Mouse (Mus musculus) intestine, postnatal 0 days (tissue): ENCODE results near the gene Zbtb7b. TPM values are rescaled to one million over a fixed set of nuclear protein-coding genes. Genes with fewer than 3 reads are reported as not detected.

Source experiments
- ATAC-seq: fragments of 200-750 bp; cut with Nextera tagmentation; 2 replicates; pipeline ENCODE4 v1.8.0; 2017; ENCODE audit warnings: mild to moderate bottlenecking, moderate TSS enrichment, moderate library complexity
- H3K27ac ChIP-seq: fragments of 300-500 bp; sonication (generic); 2 replicates; pipeline ENCODE4 v1.5.1; 2014; ENCODE audit warnings: mild to moderate bottlenecking, low read depth, low read length, moderate library complexity
- H3K27me3 ChIP-seq: fragments of 300-500 bp; sonication (generic); replicated peaks from 2 replicates; pipeline ENCODE4 v1.6.1; 2014; ENCODE audit warnings: low read length, mixed read lengths; ENCODE audit not compliant: control insufficient read depth, insufficient read depth
- H3K36me3 ChIP-seq: fragments of 300-500 bp; sonication (generic); 2 replicates; pipeline ENCODE4 v1.6.1; 2014; ENCODE audit warnings: mild to moderate bottlenecking, moderate library complexity; ENCODE audit not compliant: control insufficient read depth, insufficient read depth
- H3K4me1 ChIP-seq: fragments of 300-500 bp; sonication (generic); replicated peaks from 2 replicates; pipeline ENCODE4 v1.6.1; 2014; ENCODE audit warnings: antibody characterized with exemption, low read length, mixed read lengths; ENCODE audit not compliant: control insufficient read depth, insufficient read depth
- H3K4me2 ChIP-seq: fragments of 300-500 bp; sonication (generic); replicated peaks from 2 replicates; pipeline ENCODE4 v1.6.1; 2014; ENCODE audit warnings: low read depth, mild to moderate bottlenecking, moderate library complexity
- H3K4me3 ChIP-seq: fragments of 300-500 bp; sonication (generic); 2 replicates; pipeline ENCODE4 v1.5.1; 2014; ENCODE audit warnings: low read depth, low read length
- H3K9ac ChIP-seq: fragments of 300-500 bp; sonication (generic); 2 replicates; pipeline ENCODE4 v1.6.1; 2014; ENCODE audit warnings: mild to moderate bottlenecking, low read depth, low read length
- H3K9me3 ChIP-seq: fragments of 300-500 bp; sonication (generic); 2 replicates; pipeline ENCODE4 v1.6.1; 2016; ENCODE audit warnings: mixed run types; ENCODE audit not compliant: control insufficient read depth
- CTCF ChIP-seq: sonication (generic); IDR thresholded peaks from 2 replicates; pipeline ENCODE4 v1.5.1; 2016; ENCODE audit warnings: low read depth, mild to moderate bottlenecking, control low read depth, antibody characterized with exemption, moderate library complexity
- WGBS: fragments of 180-500 bp; shearing (Covaris S2); extraction: QIAGEN DNeasy Blood & Tissue Kit; methylation state at CpG from one replicate; pipeline ENCODE4 v1.1.7; 2014; 5-methylcytosine and 5-hydroxymethylcytosine counted together
- polyA plus RNA-seq: library from polyadenylated mRNA; unstranded; fragments of >200 nt; fragmentation: Nextera tagmentation; extraction: Ambion mirVana; gene quantifications from 2 replicates; pipeline ENCODE4 v1.2.1, GENCODE M21; 2015

Zbtb7b gene
- polyA plus RNA-seq, 1 experiment from 2014 or later = 14.3 TPM

DNA sequence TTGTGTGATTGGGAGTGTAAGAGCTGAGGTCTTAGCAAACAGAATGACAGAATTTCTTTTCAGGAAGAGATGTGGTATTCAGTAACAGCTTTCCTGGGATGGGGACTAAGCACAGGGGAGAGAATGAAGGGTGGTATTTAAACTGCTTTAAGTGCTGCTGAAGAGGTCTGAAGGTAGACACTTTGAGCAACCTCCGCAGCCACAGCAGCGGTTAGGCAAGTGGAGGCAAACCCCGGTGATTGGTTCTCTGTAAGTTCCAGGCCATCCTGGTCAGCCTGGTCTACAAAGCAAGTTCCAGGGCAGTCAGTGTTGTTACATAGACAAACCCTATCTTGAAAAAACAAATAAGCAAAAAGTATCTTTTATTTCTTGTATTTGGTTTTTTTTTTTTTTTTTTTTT, 25.4 kb upstream of the Zbtb7b start:
- Histone ChIP-seq H3K36me3 (peaks cover 30% of the 10 kb centered on the region), H3K4me2 (peak overlapping the region; percentile 86), H3K4me3 (peak overlapping the region; percentile 76), H3K27me3 (no peaks in the 10 kb centered on the region), H3K27ac (peak overlapping the region; percentile 97), H3K9ac (peak overlapping the region; percentile 83; the same call in 1 of the 2 replicates), H3K4me1 (peaks cover 9% of the 10 kb centered on the region), H3K9me3 (no peaks in the 10 kb centered on the region)
- no peak for ATAC-seq
- 17% methylated on average over 3 of the region's 3 CpGs for WGBS
- TF ChIP-seq CTCF = no peak

DNA sequence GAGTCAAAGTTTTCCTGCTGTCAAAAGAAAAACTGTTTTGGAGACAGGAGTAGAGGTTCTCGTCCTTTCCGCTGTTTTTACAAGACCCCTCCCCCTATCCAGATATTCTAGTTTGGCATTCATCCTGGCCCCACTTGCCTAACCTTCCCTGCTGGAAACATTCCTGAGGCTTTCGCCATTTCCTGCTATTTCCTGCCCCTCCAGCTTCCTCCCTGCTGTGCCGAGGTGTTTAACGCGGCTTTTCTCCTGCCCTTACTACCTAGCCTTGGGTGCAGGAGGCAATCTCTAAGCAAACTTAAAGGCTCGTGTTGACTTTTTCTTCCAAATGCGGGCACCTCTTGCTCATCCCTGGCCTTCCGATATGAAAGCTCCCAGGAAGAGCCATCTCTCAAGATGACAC, 25.0 kb upstream of the Zbtb7b start:
- WGBS = under 1% methylated on average over 9 of the region's 9 CpGs
- Histone ChIP-seq H3K9ac (peak overlapping the region; percentile 83), H3K4me3 (peak overlapping the region; percentile 76), H3K27ac (peak overlapping the region; percentile 97), H3K9me3 (no peaks in the 10 kb centered on the region), H3K27me3 (no peaks in the 10 kb centered on the region), H3K4me2 (peak overlapping the region; percentile 86), H3K36me3 (peaks cover 34% of the 10 kb centered on the region), H3K4me1 (peaks cover 9% of the 10 kb centered on the region)
- no peak for ATAC-seq
- TF ChIP-seq CTCF = no peak

DNA sequence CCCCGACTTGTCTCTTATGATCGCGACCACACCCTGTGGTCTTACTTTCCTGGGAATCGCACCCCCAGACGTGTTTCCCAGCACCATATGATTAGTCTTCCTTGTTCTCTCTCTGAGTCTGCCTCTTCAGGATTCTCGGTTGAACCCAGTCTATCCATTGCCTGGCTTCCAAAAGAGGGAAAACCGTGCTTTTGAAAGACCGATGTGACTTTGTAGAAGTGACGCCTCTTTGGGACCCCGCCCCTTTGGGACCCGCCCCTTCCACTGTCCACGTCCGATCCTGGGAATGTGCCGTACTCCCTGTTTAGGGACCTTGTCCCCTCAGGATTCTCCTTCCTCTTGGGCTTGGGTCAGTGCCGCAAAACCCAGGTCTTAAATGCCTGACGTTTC, 24.3 kb upstream of the Zbtb7b start:
- Histone ChIP-seq H3K9me3 (no peaks in the 10 kb centered on the region), H3K9ac (peak overlapping the region; percentile 83), H3K36me3 (peaks cover 31% of the 10 kb centered on the region), H3K27me3 (no peaks in the 10 kb centered on the region), H3K27ac (peak overlapping the region; percentile 97), H3K4me3 (peak overlapping the region; percentile 76), H3K4me2 (peak overlapping the region; percentile 86), H3K4me1 (peaks cover 9% of the 10 kb centered on the region)
- under 1% methylated on average over 16 of the region's 16 CpGs for WGBS
- no peak for TF ChIP-seq CTCF
- peak; percentile 47 for ATAC-seq

DNA sequence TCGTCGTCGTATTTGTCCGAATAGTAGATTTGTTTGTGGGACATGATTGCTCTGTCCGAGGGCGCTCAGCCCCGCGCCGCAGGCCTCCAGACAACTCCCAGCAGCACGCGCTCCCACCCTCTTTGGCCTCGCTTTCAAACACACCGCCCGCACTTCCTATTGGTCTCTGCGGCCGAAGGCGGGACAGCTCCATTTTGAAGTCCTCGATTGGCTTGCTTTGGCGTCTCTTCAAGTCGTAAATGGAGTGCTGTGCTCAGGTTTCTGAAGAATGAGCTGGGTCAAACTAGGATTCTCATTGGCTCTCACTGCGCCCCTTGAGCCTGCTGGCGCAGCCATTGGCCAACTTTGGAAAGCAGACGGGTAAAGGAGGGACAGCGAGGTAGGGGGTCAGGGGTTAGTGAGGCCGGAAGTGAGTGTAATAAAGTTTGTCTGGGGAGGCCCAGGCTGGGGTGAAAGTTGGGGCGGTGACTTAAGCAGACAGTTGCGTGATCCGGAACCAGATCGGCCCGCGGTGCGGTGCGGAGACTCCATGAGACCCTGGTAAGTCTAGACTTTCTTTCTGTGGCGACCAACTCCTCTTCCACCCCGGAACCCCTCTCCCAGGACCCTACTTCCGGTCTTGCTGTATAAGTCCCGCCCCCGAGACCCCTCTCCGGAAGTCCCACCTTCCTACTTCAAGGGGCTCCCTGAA, 23.7 kb upstream of the Zbtb7b start, which contains the start of the genes Cks1b and Shc1:
Gene Cks1b (minus strand): TSS at position 214 of the 691 bp plus-strand sequence.
Gene Shc1 (plus strand): TSS at position 274 of the 691 bp plus-strand sequence.
- WGBS = under 1% methylated on average over 39 of the region's 39 CpGs
- no peak for TF ChIP-seq CTCF
- Histone ChIP-seq H3K27ac (peak within 1 kb of the TSS; percentile 97), H3K4me1 (peaks cover 9% of the 10 kb centered on the region), H3K36me3 (peaks cover 28% of the 10 kb centered on the region), H3K4me3 (peak within 1 kb of the TSS; percentile 76), H3K9ac (peak within 1 kb of the TSS; percentile 83), H3K4me2 (peak within 1 kb of the TSS; percentile 86), H3K27me3 (no peaks in the 10 kb centered on the region), H3K9me3 (no peaks in the 10 kb centered on the region)
- peak; percentile 96 for ATAC-seq

DNA sequence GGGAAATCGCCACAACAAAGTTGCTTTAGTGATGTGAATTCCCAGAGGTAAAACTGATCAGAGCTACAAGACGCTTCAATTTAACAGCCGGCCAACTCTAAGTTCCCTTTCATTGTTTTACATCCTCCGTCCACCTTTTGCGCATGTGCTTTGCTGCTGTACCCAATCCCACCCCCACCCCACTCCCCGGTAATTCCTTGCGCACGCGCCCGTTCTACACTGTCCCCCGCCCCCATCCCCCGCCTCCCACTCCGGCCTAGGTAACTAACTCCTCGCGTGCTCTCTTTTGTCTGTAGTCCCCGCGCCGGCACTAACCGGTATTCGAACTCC, 23.2 kb upstream of the Zbtb7b start:
- Histone ChIP-seq H3K36me3 (peaks cover 28% of the 10 kb centered on the region), H3K9me3 (no peaks in the 10 kb centered on the region), H3K4me1 (peaks cover 9% of the 10 kb centered on the region), H3K27ac (peak overlapping the region; percentile 97), H3K9ac (peak overlapping the region; percentile 51), H3K4me2 (peak overlapping the region; percentile 81), H3K4me3 (peak overlapping the region; percentile 76), H3K27me3 (no peaks in the 10 kb centered on the region)
- 0% methylated on average over 20 of the region's 20 CpGs for WGBS
- no peak for TF ChIP-seq CTCF
- peak; percentile 1; the same call in 1 of the 2 replicates for ATAC-seq

DNA sequence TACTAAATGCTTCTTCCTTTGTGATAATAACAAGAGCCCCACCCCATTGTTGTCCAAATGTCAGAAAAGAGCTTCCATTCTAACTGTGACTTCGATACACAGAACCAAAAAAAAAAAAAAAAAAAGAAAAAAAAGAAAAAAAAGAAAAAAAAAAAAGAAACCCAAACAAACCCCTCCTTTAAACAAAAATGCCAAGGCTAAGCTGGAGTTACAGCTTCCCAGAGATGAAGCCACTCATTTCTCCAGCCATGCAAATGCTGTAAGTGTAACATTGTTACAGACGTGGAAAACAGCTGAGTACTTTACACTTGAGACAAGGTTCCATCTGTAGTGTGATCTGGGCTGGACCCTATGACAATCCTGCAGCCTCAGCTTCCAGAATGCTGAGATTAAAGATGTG, 22.6 kb upstream of the Zbtb7b start:
- peak overlapping the region; percentile 76 for H3K4me3 ChIP-seq
- peak overlapping the region; percentile 97; the same call in 1 of the 2 replicates for H3K27ac ChIP-seq
- H3K9ac ChIP-seq = 0 out of 2 replicates have a peak overlapping the region, but pooled peaks have one; percentile 51
- no peak for ATAC-seq
- H3K27me3 ChIP-seq = no peaks in the 10 kb centered on the region
- H3K9me3 ChIP-seq = no peaks in the 10 kb centered on the region
- H3K4me1 ChIP-seq = peaks cover 9% of the 10 kb centered on the region
- WGBS = 15% methylated on average over 2 of the region's 2 CpGs
- H3K36me3 ChIP-seq = peaks cover 24% of the 10 kb centered on the region
- H3K4me2 ChIP-seq = peak overlapping the region; percentile 81
- TF ChIP-seq CTCF = no peak
